In genomic region chr13:28671543-28671942, GRCm38 (mm10) we compare ENCODE assay signal across 24 mouse cellular contexts.
A peak's percentile ranks its signal among the peaks of the same experiment; 100 is the strongest.
DNase-seq lines count a peak whose midpoint lies in the region; ATAC-seq and TF ChIP-seq lines count a peak whose summit lies in the region.
"Had no signal": no experiment of that assay in that cellular context is flagged by ENCODE, and none has a peak within 500 bp of the region (broad histone marks: within the 10 kb centered on the region; RNA-seq: fewer than 3 reads in every experiment).

No protein-coding gene starts in this region.

- intact Hi-C loops in left cerebral cortex, postnatal 4 days (cut with DNase I) = no loop called here

- peak; percentile 29 for DNase-seq in embryo, embryonic 10 days (ENCODE audit: low spot score)
- no peak for DNase-seq in embryo, embryonic 10.5 days (ENCODE audit: low spot score)
- no peak for DNase-seq in neural tube, embryonic 10.5 days (ENCODE audit: extremely low spot score, low spot score)
- DNase-seq in kidney, postnatal 14 days = peak; percentile 42
- DNase-seq in splenic B cell, adult 2 months (ENCODE audit: low read depth, low spot score) = peak; percentile 5
- no peak for DNase-seq in left cerebral cortex, postnatal 4 days
- no peak for DNase-seq in lung, adult 2 months
- DNase-seq: cerebellum, adult 9-11 months; gastrocnemius, postnatal 14 days; heart, postnatal 10 days; liver; lung, adult 18-20 months; right cerebral cortex, adult 18-20 months; thymus, postnatal 14 days had no signal

- H3K27ac ChIP-seq in neural tube, embryonic 13.5 days (replicated peaks) = no peak overlapping the region
- H3K27ac ChIP-seq: hindbrain, embryonic 12.5 days; macrophage; midbrain, embryonic 12.5 days; stomach, postnatal 0 days had no signal

- 67% methylated on average over 11 of the region's 11 CpGs for WGBS in neural tube, embryonic 13.5 days
- 69% methylated on average over 11 of the region's 11 CpGs for WGBS in lung, adult 2 months

- H3K9ac ChIP-seq in neural tube, embryonic 13.5 days = no peak overlapping the region
- H3K9ac ChIP-seq: hindbrain, embryonic 12.5 days; midbrain, embryonic 12.5 days had no signal

- H3K36me3 ChIP-seq in neural tube, embryonic 13.5 days = no peaks in the 10 kb centered on the region
- no peaks in the 10 kb centered on the region for H3K36me3 ChIP-seq in splenic B cell, adult 2 months (ENCODE audit: control insufficient read depth, insufficient read depth, low read length, poor library complexity, severe bottlenecking)
- H3K36me3 ChIP-seq: G1E; hindbrain, embryonic 12.5 days had no signal

- no peak for TF ChIP-seq POLR2A in lung, adult 2 months (IDR thresholded peaks at IDR 0.05; ENCODE audit: borderline replicate concordance, extremely low read depth, low read depth, low read length)

- no peaks in the 10 kb centered on the region for H3K9me3 ChIP-seq in neural tube, embryonic 13.5 days
- H3K9me3 ChIP-seq: G1E; hindbrain, embryonic 12.5 days; midbrain, embryonic 12.5 days had no signal

- no peak for ATAC-seq in neural tube, embryonic 13.5 days (ENCODE audit: low read depth)
- ATAC-seq: CD4-positive, CD25-positive, alpha-beta regulatory T cell, adult 4 months; forebrain, embryonic 16.5 days; intestine, embryonic 16.5 days had no signal

- 0 out of 2 replicates have a peak overlapping the region, but pooled peaks have one; percentile 7 for H3K4me2 ChIP-seq in neural tube, embryonic 13.5 days
- H3K4me2 ChIP-seq: hindbrain, embryonic 12.5 days; midbrain, embryonic 12.5 days had no signal

- no peak for TF ChIP-seq CTCF in lung, adult 2 months (IDR thresholded peaks at IDR 0.05; ENCODE audit: insufficient read depth, low read length)

- no peak overlapping the region for H3K4me3 ChIP-seq in neural tube, embryonic 13.5 days
- H3K4me3 ChIP-seq in lung, adult 2 months (replicated peaks; ENCODE audit: extremely low read depth, low read depth, low read length) = no peak overlapping the region
- H3K4me3 ChIP-seq: erythroblast, embryonic 14.5 days; hindbrain, embryonic 12.5 days; midbrain, embryonic 12.5 days had no signal

- H3K27me3 ChIP-seq in neural tube, embryonic 13.5 days = no peaks in the 10 kb centered on the region
- no peaks in the 10 kb centered on the region for H3K27me3 ChIP-seq in splenic B cell, adult 2 months (ENCODE audit: control insufficient read depth, insufficient read depth, low read length, poor library complexity, severe bottlenecking)
- H3K27me3 ChIP-seq: hindbrain, embryonic 12.5 days; midbrain, embryonic 12.5 days had no signal

- H3K4me1 ChIP-seq in neural tube, embryonic 13.5 days (replicated peaks) = peaks cover 40% of the 10 kb centered on the region
- H3K4me1 ChIP-seq in lung, adult 2 months (ENCODE audit: control insufficient read depth, insufficient read depth, low read length) = no peaks in the 10 kb centered on the region; the same call in 1 of the 2 replicates

Comparison
In these comparisons a context has a peak if more than half of its experiments do, and no peak if none do; other contexts are left out.
1. DNase-seq: peak in embryo, embryonic 10 days (single experiment), kidney, postnatal 14 days (single experiment) and splenic B cell, adult 2 months (single experiment); none in embryo, embryonic 10.5 days (single experiment), neural tube, embryonic 10.5 days (single experiment), left cerebral cortex, postnatal 4 days (single experiment) and lung, adult 2 months (single experiment).